Mouse (Mus musculus): ENCODE results near the gene Trim75.

Trim75 gene

GRCm38 (mm10) chr8:64946441-64946819 is 41.2 kb downstream of the Trim75 start:
- in situ Hi-C loops (cut with MseI, MboI): loop anchor here (10.0 to 25.0 kb wide), 2 partner anchors 332 to 334 kb away; no protein-coding TSS in a partner anchor

GRCm38 (mm10) chr8:64945606-64946005 is 42.0 kb downstream of the Trim75 start:
- in situ Hi-C loops (cut with MseI, MboI): loop anchor here (10.0 to 25.0 kb wide), 2 partner anchors 331 to 333 kb away; no protein-coding TSS in a partner anchor

GRCm38 (mm10) chr8:64944831-64945230 is 42.8 kb downstream of the Trim75 start:
- in situ Hi-C loops (cut with MseI, MboI): loop anchor here (10.0 to 25.0 kb wide), 2 partner anchors 330 to 333 kb away; no protein-coding TSS in a partner anchor

- in situ Hi-C loops (cut with MseI, MboI): loop anchor here (10.0 to 25.0 kb wide), 2 partner anchors 328 to 331 kb away; no protein-coding TSS in a partner anchor
Measured at GRCm38 (mm10) chr8:64942946-64943345, 44.7 kb downstream of the Trim75 start.

- in situ Hi-C loops (cut with MseI, MboI): loop anchor here (10.0 to 25.0 kb wide), 2 partner anchors 327 to 329 kb away; no protein-coding TSS in a partner anchor
Measured at GRCm38 (mm10) chr8:64941495-64941894, 46.1 kb downstream of the Trim75 start.

- in situ Hi-C loops (cut with MseI, MboI): loop anchor here (10.0 to 25.0 kb wide), 2 partner anchors 326 to 329 kb away; no protein-coding TSS in a partner anchor
Measured at GRCm38 (mm10) chr8:64941019-64941418, 46.6 kb downstream of the Trim75 start.

GRCm38 (mm10) chr8:64934997-64935396 is 52.6 kb downstream of the Trim75 start:
- in situ Hi-C loops (cut with MseI, MboI): loop anchor here in 1 of 2 experiments (25.0 kb wide), 1 partner anchor 323 kb away; no protein-coding TSS in a partner anchor

Measured in mouse trophoblast stem cell (cell line).